Mouse (Mus musculus) heart, adult 2 months (tissue): ENCODE results near the gene Ldhal6b. TPM values are rescaled to one million over a fixed set of nuclear protein-coding genes. Genes with fewer than 3 reads are reported as not detected.

Experiments used
- DNase-seq, 2 experiments: peaks; one replicate each; pipeline ENCODE4 v3.0.0; 2021
- H3K27ac ChIP-seq: fragments of 200-600 bp; 2 replicates; pipeline ENCODE4 v1.8.1; 2022
- H3K27me3 ChIP-seq: fragments of 200-500 bp; 2 replicates; pipeline ENCODE4 v1.6.1; 2012; ENCODE audit warnings: mild to moderate bottlenecking, low read length, inconsistent platforms, mixed read lengths; ENCODE audit not compliant: control insufficient read depth, insufficient read depth
- H3K36me3 ChIP-seq: fragments of 200-500 bp; 2 replicates; pipeline ENCODE4 v1.6.1; 2012; ENCODE audit warnings: low read length, inconsistent platforms; ENCODE audit not compliant: control insufficient read depth, insufficient read depth
- H3K4me1 ChIP-seq: fragments of 200-500 bp; 2 replicates; pipeline ENCODE4 v1.6.1; 2011; ENCODE audit warnings: low read length; ENCODE audit not compliant: control insufficient read depth, insufficient read depth
- H3K4me3 ChIP-seq: fragments of 200-600 bp; 2 replicates; pipeline ENCODE4 v1.8.1; 2022
- H3K79me2 ChIP-seq: fragments of 200-500 bp; replicated peaks from 2 replicates; pipeline ENCODE4 v1.6.1; 2012; ENCODE audit warnings: mild to moderate bottlenecking, inconsistent platforms, low read length, moderate library complexity, mixed read lengths; ENCODE audit not compliant: control insufficient read depth, insufficient read depth
- H3K9ac ChIP-seq: fragments of 200-500 bp; 2 replicates; pipeline ENCODE4 v1.6.1; 2012; ENCODE audit warnings: low read depth, mild to moderate bottlenecking, control low read depth, inconsistent platforms, low read length, mixed read lengths
- CTCF ChIP-seq: fragments of 200-600 bp; IDR thresholded peaks from 2 replicates; pipeline ENCODE4 v1.8.1; 2022; ENCODE audit warnings: antibody characterized with exemption, mild to moderate bottlenecking, moderate library complexity
- EP300 ChIP-seq: fragments of 200-500 bp; IDR thresholded peaks from 2 replicates; pipeline ENCODE4 v1.6.1; 2011; ENCODE audit warnings: low read depth, low read length, control low read depth; ENCODE audit not compliant: insufficient read depth
- POLR2A ChIP-seq: fragments of 200-500 bp; IDR thresholded peaks from 2 replicates; pipeline ENCODE4 v1.6.1; 2011; ENCODE audit warnings: mild to moderate bottlenecking, low read depth, low read length, control low read depth; ENCODE audit not compliant: insufficient read depth
- WGBS: fragments of 180-500 bp; shearing (Covaris S2); methylation state at CpG from one replicate; pipeline ENCODE4 v1.1.7; 2018; 5-methylcytosine and 5-hydroxymethylcytosine counted together
- intact Hi-C: fragments of 180-260 bp; cut with DNase I; formaldehyde crosslinking; loops from one replicate; pipeline ENCODE4 v1.15.1; 2025
- microRNA-seq, 2 experiments: library from miRNA; unstranded; fragments of <30 nt; microRNA quantifications; one replicate each; pipeline ENCODE4 v1.2.0; 2021
- polyA plus RNA-seq: library from polyadenylated mRNA; depleted of rRNA; stranded (reverse); fragments of >200 nt; gene quantifications from 2 replicates; pipeline ENCODE4 v1.2.3, GENCODE M21; 2012; rRNA removed
- total RNA-seq, 2 experiments: library from RNA; stranded (reverse); gene quantifications; 2 replicates each; pipeline ENCODE4 v1.2.3; 2021

The Ldhal6b gene
- total and polyA plus RNA-seq, 3 experiments, result 0.21 to 0.49 (median 0.36) TPM

DNA sequence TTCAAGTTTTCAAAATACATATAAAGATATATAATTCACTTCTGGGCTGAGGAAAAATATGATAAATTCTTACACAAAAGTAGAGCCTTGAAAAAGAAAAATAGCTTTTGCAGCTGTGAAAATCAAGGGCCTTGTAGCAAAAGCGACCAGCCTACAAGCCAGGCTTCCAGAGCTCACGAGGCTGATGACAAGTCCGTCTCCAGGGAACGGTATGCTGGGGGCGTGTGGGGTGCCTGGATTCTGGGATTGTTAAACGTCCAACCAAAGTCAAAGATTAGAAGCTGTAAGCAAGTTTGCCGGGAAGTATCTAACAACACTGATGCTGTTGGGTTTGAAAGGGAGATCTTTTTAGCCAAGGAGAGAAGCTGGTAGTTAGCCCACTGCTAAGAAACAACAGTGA lies 47.0 kb downstream of the Ldhal6b start:
- Histone ChIP-seq H3K27ac (no peak overlapping the region), H3K36me3 (no peaks in the 10 kb centered on the region), H3K27me3 (no peaks in the 10 kb centered on the region), H3K9ac (no peak overlapping the region), H3K4me1 (no peaks in the 10 kb centered on the region; the same call in 1 of the 2 replicates), H3K79me2 (no peaks in the 10 kb centered on the region), H3K4me3 (no peak overlapping the region)
- no peak for DNase-seq
- intact Hi-C loops, result no loop called here
- TF ChIP-seq POLR2A (no peak), EP300 (no peak), CTCF (no peak)
- 46% methylated on average over 7 of the region's 7 CpGs for WGBS

DNA sequence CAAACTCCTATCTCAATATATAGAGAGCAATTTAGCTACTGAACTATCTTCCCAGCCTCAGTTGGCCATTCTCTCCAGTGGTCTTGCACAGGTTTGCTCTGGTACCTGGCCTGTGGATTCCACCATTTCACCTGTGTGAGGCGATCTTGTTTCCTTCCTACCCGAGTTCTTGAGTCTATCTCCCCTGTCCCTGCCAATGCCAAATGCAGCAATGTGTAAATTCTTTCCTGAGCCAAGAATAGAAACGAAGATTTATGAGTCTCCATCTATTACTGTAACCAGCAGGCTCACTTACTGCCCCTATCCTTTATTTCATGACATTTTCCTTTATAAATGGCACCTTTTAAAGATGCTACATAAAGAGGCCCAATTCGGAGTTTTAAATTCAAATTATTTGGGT lies 47.5 kb downstream of the Ldhal6b start:
- Histone ChIP-seq H3K9ac (no peak overlapping the region), H3K27ac (no peak overlapping the region), H3K27me3 (no peaks in the 10 kb centered on the region), H3K4me1 (no peaks in the 10 kb centered on the region; the same call in 1 of the 2 replicates), H3K36me3 (no peaks in the 10 kb centered on the region), H3K4me3 (no peak overlapping the region), H3K79me2 (no peaks in the 10 kb centered on the region)
- DNase-seq, result no peak
- TF ChIP-seq EP300, result no peak
- no peak for TF ChIP-seq CTCF
- no peak for TF ChIP-seq POLR2A
- WGBS, result 49% methylated on average over 4 of the region's 4 CpGs
- intact Hi-C loops, result no loop called here

Small RNA genes within 50 kb of the gene (microRNA-seq; reads per million reads assigned to microRNA genes)
- 0 reads per million in 2 experiments for gene Gm22475

Other genes starting within 250 kb of the Ldhal6b start
- 100 to 1,000 TPM; 146 to 155 TPM for gene Tmem242, start 21.5 kb upstream of the Ldhal6b start, total RNA-seq
- 17.6 and 32.1 TPM in 2 replicates for gene Tmem242, start 21.5 kb upstream of the Ldhal6b start, polyA plus RNA-seq
- 1 to 10 TPM; 4.4 to 5.4 TPM for gene Zdhhc14, start 73.8 kb upstream of the Ldhal6b start, total RNA-seq
- 1.5 and 1.9 TPM in 2 replicates for gene Zdhhc14, start 73.8 kb upstream of the Ldhal6b start, polyA plus RNA-seq